Mouse (Mus musculus) CD4-positive, CD25-positive, alpha-beta regulatory T cell, adult 9 weeks (primary cell): ENCODE results near the gene Fam217b. TPM values are rescaled to one million over a fixed set of nuclear protein-coding genes. Genes with fewer than 3 reads are reported as not detected.

Source experiments
- polyA plus RNA-seq: library from polyadenylated mRNA; unstranded; fragments of 100-300 nt; shearing (Covaris generic); gene quantifications from one replicate; pipeline ENCODE4 v1.2.1, GENCODE M21; 2017

Gene Fam217b
- polyA plus RNA-seq, result 0.06 TPM

DNA sequence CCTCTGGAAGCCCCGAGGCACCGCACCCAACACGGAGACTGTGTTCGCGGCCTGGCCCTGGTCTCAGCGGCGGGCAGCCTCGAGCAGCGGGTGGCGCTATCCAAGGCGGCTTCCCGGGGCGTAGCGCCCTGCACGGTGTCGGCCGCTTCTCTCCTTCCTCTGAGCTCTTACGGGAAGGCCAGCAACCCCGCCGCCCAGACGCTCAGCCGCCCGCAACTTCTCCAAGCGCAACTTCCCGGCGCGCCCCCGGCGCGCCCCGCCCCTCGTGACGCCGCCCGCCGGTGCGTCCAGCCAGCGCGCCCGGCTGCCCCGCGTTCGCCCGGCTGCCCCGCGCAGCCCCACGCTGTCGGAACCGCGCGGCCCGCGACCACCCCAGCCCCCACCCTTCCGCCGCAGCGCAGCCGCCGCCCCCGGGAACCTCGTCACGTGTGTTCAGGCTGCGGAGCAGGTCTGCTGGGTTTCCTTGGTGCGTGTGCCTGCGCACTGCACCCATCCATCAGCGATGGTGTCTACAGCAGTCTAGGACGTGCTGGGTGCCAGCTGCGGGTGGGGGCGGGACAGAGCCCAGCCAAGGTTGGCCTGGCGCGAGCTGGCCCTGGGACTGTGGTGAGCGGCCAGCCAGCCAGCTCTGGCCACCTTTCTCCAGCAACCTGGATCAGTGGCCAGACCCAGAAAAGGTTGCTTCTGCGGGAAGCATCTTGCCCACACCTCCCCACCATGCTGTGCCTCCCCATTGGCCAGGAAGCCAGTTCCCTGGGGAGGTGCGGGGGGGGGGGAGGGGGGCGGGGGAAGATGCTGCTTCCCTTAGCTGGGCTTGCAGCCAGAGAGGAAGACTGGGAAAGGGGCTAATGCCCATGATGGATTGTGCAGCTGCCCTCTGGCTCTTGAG is at the start of gene Fam217b, which contains the start of gene Ppp1r3d:
Gene Fam217b (plus strand): TSS at position 264 of the 889 bp plus-strand sequence.
Gene Ppp1r3d (minus strand): TSS at position 212 of the 889 bp plus-strand sequence.

GRCm38 (mm10) chr2:178407053-178407815 is 7.1 kb upstream of the Fam217b start, which contains the start of gene Sycp2:
TSS of gene Sycp2 (minus strand) at chr2:178407685.

GRCm38 (mm10) chr2:178430231-178430630 is 15.9 kb downstream of the Fam217b start, which contains the start of gene Cdh26:
TSS of gene Cdh26 (plus strand) at chr2:178430531.

Other genes with a start within 250 kb of the Fam217b start
- gene Sycp2, start 6.8 kb upstream of the Fam217b start, polyA plus RNA-seq, result not detected
- gene Ppp1r3d, start 52 bp upstream of the Fam217b start, polyA plus RNA-seq, result not detected
- gene Cdh26, start 16.0 kb downstream of the Fam217b start, polyA plus RNA-seq, result not detected